Mouse (Mus musculus) ES-E14 (cell line): ENCODE data around the gene Pcare. TPM values are rescaled to one million over a fixed set of nuclear protein-coding genes. Genes with fewer than 3 reads are reported as not detected.

Experiments used
- DNase-seq: peaks from one replicate; pipeline ENCODE4 v3.0.0-alpha.2; 2013; ENCODE audit warnings: low read depth, low spot score
- H3K27ac ChIP-seq: 2 replicates; pipeline ENCODE4 v1.5.1; 2012; ENCODE audit warnings: low read depth, mild to moderate bottlenecking, low read length, moderate library complexity, mixed read lengths; ENCODE audit not compliant: poor library complexity, insufficient read depth, severe bottlenecking
- H3K36me3 ChIP-seq: 2 replicates; pipeline ENCODE4 v1.6.1; 2012; ENCODE audit warnings: mild to moderate bottlenecking, low read length, moderate library complexity, mixed read lengths; ENCODE audit not compliant: control insufficient read depth, poor library complexity, insufficient read depth, severe bottlenecking
- H3K4me1 ChIP-seq, 2 experiments: fragments of 150-350 bp in 1 of 2; sonication (generic) in 1 of 2; 2 replicates each; pipeline ENCODE4 v1.6.1; 2012; ENCODE audit warnings: low read length in 2 of 2, mild to moderate bottlenecking in 1 of 2, mixed read lengths in 1 of 2; ENCODE audit not compliant: control insufficient read depth in 2 of 2, insufficient read depth in 2 of 2, poor library complexity in 1 of 2
- H3K4me3 ChIP-seq, 2 experiments: fragments of 150-350 bp in 1 of 2; sonication (generic) in 1 of 2; 2 replicates each; pipeline ENCODE4 v1.5.1; 2012; ENCODE audit warnings: low read length in 2 of 2, low read depth in 1 of 2, mild to moderate bottlenecking in 1 of 2, mixed read lengths in 1 of 2; ENCODE audit not compliant: insufficient read depth in 1 of 2, poor library complexity in 1 of 2, severe bottlenecking in 1 of 2
- H3K9ac ChIP-seq: 2 replicates; pipeline ENCODE4 v1.6.1; 2012; ENCODE audit warnings: low read depth, mild to moderate bottlenecking, low read length, mixed read lengths; ENCODE audit not compliant: poor library complexity, insufficient read depth, severe bottlenecking
- H3K9me3 ChIP-seq: fragments of 150-350 bp; sonication (generic); 2 replicates; pipeline ENCODE4 v1.6.1; 2012; ENCODE audit warnings: low read depth, mild to moderate bottlenecking, low read length; ENCODE audit not compliant: control insufficient read depth, insufficient read depth
- CHD2 ChIP-seq: IDR thresholded peaks from 2 replicates; pipeline ENCODE4 v1.6.1; 2014; ENCODE audit warnings: mild to moderate bottlenecking, low read depth, low read length, inconsistent platforms
- HCFC1 ChIP-seq: IDR thresholded peaks from 2 replicates; pipeline ENCODE4 v1.6.1; 2012; ENCODE audit warnings: low read length, inconsistent platforms, borderline replicate concordance; ENCODE audit not compliant: insufficient read depth
- MAFK ChIP-seq: IDR thresholded peaks from 2 replicates; pipeline ENCODE4 v1.6.1; 2014; ENCODE audit warnings: mild to moderate bottlenecking, low read depth, low read length, inconsistent platforms; ENCODE audit not compliant: insufficient read depth
- ZC3H11A ChIP-seq: IDR thresholded peaks from 2 replicates; pipeline ENCODE4 v1.6.1; 2012; ENCODE audit warnings: low read depth, mild to moderate bottlenecking, inconsistent platforms, low read length, borderline replicate concordance
- ZNF384 ChIP-seq: IDR thresholded peaks from 2 replicates; pipeline ENCODE4 v1.6.1; 2012; ENCODE audit warnings: low read depth, low read length, inconsistent platforms
- in situ Hi-C, 2 experiments: fragments of 600-800 bp; cut with MboI; formaldehyde crosslinking; loops; one replicate each; pipeline ENCODE4 v1.15.1; 2025; ENCODE audit warnings: low sequenced_read_pairs in 2 of 2, inconsistent platforms in 1 of 2; ENCODE audit not compliant: unreplicated experiment in 2 of 2
- total RNA-seq: library from RNA; depleted of rRNA; stranded (reverse); fragments of 300-350 nt; gene quantifications from 2 replicates; pipeline ENCODE4 v1.2.3, GENCODE M21; 2012; rRNA removed

The Pcare gene
- total RNA-seq: 0.09 TPM in 1 of 2 replicates, not detected in the other

- TF ChIP-seq MAFK (no peak), CHD2 (no peak), HCFC1 (no peak), ZC3H11A (no peak), ZNF384 (no peak)
- H3K4me3 ChIP-seq: peak within 1 kb of the TSS in 1 of 2 experiments; percentile 14; a peak in 2 of 4 replicates
- H3K36me3 ChIP-seq: no peaks in the 10 kb centered on the region
- H3K9me3 ChIP-seq: no peaks in the 10 kb centered on the region
- in situ Hi-C loops: no loop called here
- H3K27ac ChIP-seq: no peak within 1 kb of the TSS
- no peak for DNase-seq
- H3K4me1 ChIP-seq: no peaks in the 10 kb centered on the region
- H3K9ac ChIP-seq: no peak within 1 kb of the TSS
These were observed at the start of gene Pcare for GRCm38 (mm10) chr17:71752831-71753230. Pcare (minus strand) TSS chr17:71752894.

DNA sequence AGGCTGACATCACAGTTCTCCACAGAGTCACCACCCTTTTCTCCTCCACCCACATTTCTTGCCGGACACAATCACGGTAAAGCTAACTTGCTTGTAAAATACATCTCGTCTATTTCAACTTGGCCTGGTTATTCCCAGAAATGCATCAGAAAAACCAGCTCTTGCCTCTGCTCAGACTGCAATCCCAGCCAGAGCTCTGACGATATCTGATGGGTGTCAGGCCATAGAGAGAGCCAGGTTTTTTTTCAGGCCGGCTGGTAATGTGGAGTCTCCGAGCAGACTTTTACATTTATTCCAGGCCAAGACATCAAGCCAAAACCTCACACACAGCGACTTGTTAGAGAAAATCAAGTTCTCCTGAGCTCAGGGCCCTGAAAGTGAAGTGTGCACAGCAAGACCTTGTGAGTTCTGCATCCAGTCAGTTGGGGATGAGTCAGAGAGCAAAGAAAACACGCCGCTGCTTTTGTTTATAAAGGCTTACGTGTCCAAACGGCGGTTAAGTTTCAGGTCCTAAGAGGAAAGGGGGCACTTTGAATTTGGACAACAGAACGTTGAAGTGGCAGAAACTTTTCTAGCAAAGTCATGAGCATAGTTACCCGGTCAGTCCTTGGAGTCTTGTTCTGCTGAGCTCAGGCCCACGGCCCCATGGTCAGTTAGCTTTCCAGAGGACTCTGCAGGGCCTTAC is 43.0 kb upstream of the Pcare start:
- TF ChIP-seq CHD2 (no peak), HCFC1 (no peak), ZNF384 (no peak), ZC3H11A (no peak), MAFK (no peak)
- Histone ChIP-seq H3K27ac (no peak overlapping the region), H3K9ac (no peak overlapping the region), H3K4me3 (no peak overlapping the region), H3K4me1 (no peaks in the 10 kb centered on the region), H3K9me3 (no peaks in the 10 kb centered on the region), H3K36me3 (no peaks in the 10 kb centered on the region; the same call in 1 of the 2 replicates)
- in situ Hi-C loops: no loop called here
- DNase-seq: no peak

DNA sequence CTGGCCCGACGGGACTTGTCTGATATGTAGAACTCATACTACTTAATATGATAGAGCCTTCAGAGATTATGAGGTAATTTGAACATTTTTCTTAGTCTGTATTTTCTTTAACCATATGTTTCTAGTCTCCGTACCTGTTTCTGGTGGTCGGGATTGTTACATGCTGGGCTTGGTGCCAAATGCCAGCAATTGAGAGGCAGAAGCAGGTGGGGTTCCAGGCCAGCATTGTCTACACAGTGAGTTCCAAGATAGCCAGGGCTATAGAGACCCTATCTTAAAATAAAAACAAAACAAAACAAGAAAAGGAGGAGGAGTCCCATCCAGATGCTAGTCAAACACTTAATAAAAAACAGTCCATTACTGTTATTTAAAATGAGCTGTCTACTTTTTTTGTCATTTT is 38.9 kb upstream of the Pcare start:
- no peak for DNase-seq
- no peaks in the 10 kb centered on the region for H3K4me1 ChIP-seq
- H3K36me3 ChIP-seq: no peaks in the 10 kb centered on the region
- H3K4me3 ChIP-seq: no peak overlapping the region
- in situ Hi-C loops: no loop called here
- no peak overlapping the region for H3K27ac ChIP-seq
- H3K9ac ChIP-seq: no peak overlapping the region
- TF ChIP-seq MAFK (no peak), ZNF384 (no peak), ZC3H11A (no peak), CHD2 (no peak), HCFC1 (no peak)
- no peaks in the 10 kb centered on the region for H3K9me3 ChIP-seq

DNA sequence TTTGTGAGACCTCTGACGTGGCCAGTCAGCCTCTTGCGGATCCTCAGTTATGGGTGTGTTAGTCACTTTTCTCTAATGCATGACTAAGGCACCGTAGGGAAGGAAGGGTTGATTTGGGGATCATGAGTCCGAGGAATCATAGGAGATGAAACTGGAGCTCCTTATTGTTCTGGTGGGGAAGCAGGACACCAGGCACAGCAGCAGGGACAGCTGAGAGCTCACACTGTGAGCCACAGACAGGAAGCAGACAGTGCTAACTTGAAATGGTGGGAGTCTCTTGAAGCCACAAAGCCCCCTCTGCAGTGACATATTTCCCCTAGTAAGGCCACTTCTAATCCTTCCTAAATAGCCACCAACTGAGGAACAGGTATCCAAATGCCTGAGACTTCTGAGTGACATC is 38.4 kb upstream of the Pcare start:
- Histone ChIP-seq H3K27ac (no peak overlapping the region), H3K36me3 (no peaks in the 10 kb centered on the region), H3K9me3 (no peaks in the 10 kb centered on the region), H3K9ac (no peak overlapping the region), H3K4me1 (no peaks in the 10 kb centered on the region), H3K4me3 (no peak overlapping the region)
- no peak for DNase-seq
- in situ Hi-C loops: no loop called here
- TF ChIP-seq MAFK (no peak), ZNF384 (no peak), CHD2 (no peak), ZC3H11A (no peak), HCFC1 (no peak)
